Mouse (Mus musculus) liver, embryonic 13.5 days (tissue): ENCODE measurements around the gene Dnttip1. TPM values are rescaled to one million over a fixed set of nuclear protein-coding genes. Genes with fewer than 3 reads are reported as not detected.

Experiments used
- ATAC-seq: fragments of 200-750 bp; cut with Nextera tagmentation; 2 replicates; pipeline ENCODE4 v1.8.0; 2017; ENCODE audit warnings: low read depth, mild to moderate bottlenecking, moderate number of reproducible peaks, moderate library complexity
- DNase-seq: peaks from one replicate; pipeline ENCODE4 v3.0.0; 2022
- H3K27ac ChIP-seq: fragments of 300-500 bp; sonication (generic); 2 replicates; pipeline ENCODE4 v1.5.1; 2015; ENCODE audit warnings: moderate library complexity, mild to moderate bottlenecking, inconsistent platforms
- H3K27me3 ChIP-seq: fragments of 300-500 bp; sonication (generic); 2 replicates; pipeline ENCODE4 v1.6.1; 2015; ENCODE audit warnings: mild to moderate bottlenecking, inconsistent platforms
- H3K36me3 ChIP-seq: fragments of 300-500 bp; sonication (generic); 2 replicates; pipeline ENCODE4 v1.6.1; 2015; ENCODE audit warnings: mild to moderate bottlenecking, inconsistent platforms
- H3K4me1 ChIP-seq: fragments of 300-500 bp; sonication (generic); replicated peaks from 2 replicates; pipeline ENCODE4 v1.6.1; 2015; ENCODE audit warnings: inconsistent platforms
- H3K4me2 ChIP-seq: fragments of 300-500 bp; sonication (generic); 2 replicates; pipeline ENCODE4 v1.6.1; 2015; ENCODE audit warnings: inconsistent platforms, mild to moderate bottlenecking, moderate library complexity
- H3K4me3 ChIP-seq: fragments of 300-500 bp; sonication (generic); replicated peaks from 2 replicates; pipeline ENCODE4 v1.5.1; 2015; ENCODE audit warnings: mild to moderate bottlenecking, inconsistent platforms
- H3K9ac ChIP-seq: fragments of 300-500 bp; sonication (generic); 2 replicates; pipeline ENCODE4 v1.6.1; 2015; ENCODE audit warnings: mild to moderate bottlenecking, inconsistent platforms
- H3K9me3 ChIP-seq: fragments of 300-500 bp; sonication (generic); replicated peaks from 2 replicates; pipeline ENCODE4 v1.6.1; 2016; ENCODE audit warnings: inconsistent platforms
- WGBS: fragments of 180-500 bp; shearing (Covaris S2); methylation state at CpG from one replicate; pipeline ENCODE4 v1.1.7; 2015; ENCODE audit not compliant: insufficient replicate concordance; 5-methylcytosine and 5-hydroxymethylcytosine counted together
- polyA plus RNA-seq: library from polyadenylated mRNA; unstranded; fragments of >200 nt; fragmentation: Nextera tagmentation; extraction: Ambion mirVana; gene quantifications from 2 replicates; pipeline ENCODE4 v1.2.1, GENCODE M21; 2015

Gene Dnttip1
- polyA plus RNA-seq, 1 experiment from 2014 or later: 47.3 TPM

DNA sequence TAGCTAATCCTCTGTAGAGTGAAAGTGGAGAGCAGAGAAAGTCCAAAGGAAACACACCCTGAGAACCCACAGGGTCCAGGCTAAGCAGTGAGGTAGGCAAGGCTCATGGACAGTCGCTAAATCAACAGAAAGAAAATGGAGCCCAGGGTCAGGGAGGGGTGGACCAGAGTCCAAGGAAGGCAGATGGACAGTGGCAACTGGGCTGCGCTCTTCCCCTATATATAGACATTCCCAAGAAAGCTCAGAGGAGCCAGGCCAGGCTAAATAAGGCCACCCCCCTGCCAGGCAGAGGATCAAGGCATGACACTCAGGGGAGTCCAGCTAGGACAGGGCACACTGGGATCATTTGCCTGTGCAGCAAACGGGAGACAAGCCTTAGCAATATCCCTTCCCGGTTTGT lies 36.1 kb downstream of the Dnttip1 start:
- no peak overlapping the region for H3K4me3 ChIP-seq
- H3K9me3 ChIP-seq: no peaks in the 10 kb centered on the region
- peaks cover 35% of the 10 kb centered on the region for H3K4me1 ChIP-seq
- no peak overlapping the region for H3K4me2 ChIP-seq
- ATAC-seq: no peak
- 61% methylated on average over 4 of the region's 4 CpGs for WGBS
- peaks cover 76% of the 10 kb centered on the region for H3K27me3 ChIP-seq
- H3K27ac ChIP-seq: no peak overlapping the region
- H3K9ac ChIP-seq: no peak overlapping the region
- no peaks in the 10 kb centered on the region for H3K36me3 ChIP-seq
- DNase-seq: no peak

DNA sequence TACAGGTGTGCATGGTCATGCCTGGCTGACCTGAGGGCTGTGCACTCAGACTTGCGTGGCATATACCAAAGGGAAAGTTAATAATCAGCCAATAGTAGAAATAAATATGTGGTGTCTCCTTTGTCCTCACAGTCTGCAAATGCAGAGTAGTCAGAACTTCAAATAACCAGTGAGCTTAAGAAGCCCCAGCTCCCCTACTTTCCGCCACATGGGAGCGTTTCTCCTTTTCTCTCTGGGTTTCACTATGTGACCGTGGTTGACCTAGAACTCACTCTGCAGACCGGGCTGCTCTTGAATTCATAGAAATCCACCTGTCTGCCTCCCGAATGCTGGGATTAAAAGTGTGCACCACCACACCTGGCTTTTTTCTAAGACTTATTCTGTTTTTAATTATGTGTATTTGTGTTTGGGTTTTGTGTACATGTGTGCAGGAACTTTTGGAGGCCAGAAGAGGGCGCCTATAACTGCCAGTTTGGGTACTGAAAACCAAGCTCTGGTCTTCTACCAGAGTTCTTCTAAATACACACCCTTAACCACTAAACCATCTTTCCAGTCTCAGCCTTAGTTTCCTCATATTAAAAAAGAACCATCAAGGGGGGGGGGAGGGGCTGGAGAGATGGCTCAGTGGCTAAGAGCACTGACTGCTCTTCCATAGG lies 38.3 kb downstream of the Dnttip1 start:
- Histone ChIP-seq H3K27me3 (peaks cover 58% of the 10 kb centered on the region), H3K9me3 (no peaks in the 10 kb centered on the region), H3K36me3 (peaks cover 5% of the 10 kb centered on the region; the same call in 1 of the 2 replicates), H3K4me2 (no peak overlapping the region), H3K4me1 (peaks cover 55% of the 10 kb centered on the region), H3K27ac (no peak overlapping the region), H3K9ac (no peak overlapping the region), H3K4me3 (no peak overlapping the region)
- 66% methylated on average over 7 of the region's 7 CpGs for WGBS
- no peak for ATAC-seq
- no peak for DNase-seq

GRCm38 (mm10) chr2:164784869-164785420 lies 39.2 kb downstream of the Dnttip1 start:
- WGBS: 6% methylated on average over 7 of the region's 7 CpGs
- Histone ChIP-seq H3K4me1 (peaks cover 57% of the 10 kb centered on the region), H3K4me2 (peak overlapping the region; percentile 99), H3K9me3 (no peaks in the 10 kb centered on the region), H3K36me3 (peaks cover 10% of the 10 kb centered on the region), H3K27me3 (peaks cover 49% of the 10 kb centered on the region), H3K4me3 (peak overlapping the region; percentile 70), H3K9ac (peak overlapping the region; percentile 82), H3K27ac (peak overlapping the region; percentile 76)
- DNase-seq (no peak), ATAC-seq (no peak)

DNA sequence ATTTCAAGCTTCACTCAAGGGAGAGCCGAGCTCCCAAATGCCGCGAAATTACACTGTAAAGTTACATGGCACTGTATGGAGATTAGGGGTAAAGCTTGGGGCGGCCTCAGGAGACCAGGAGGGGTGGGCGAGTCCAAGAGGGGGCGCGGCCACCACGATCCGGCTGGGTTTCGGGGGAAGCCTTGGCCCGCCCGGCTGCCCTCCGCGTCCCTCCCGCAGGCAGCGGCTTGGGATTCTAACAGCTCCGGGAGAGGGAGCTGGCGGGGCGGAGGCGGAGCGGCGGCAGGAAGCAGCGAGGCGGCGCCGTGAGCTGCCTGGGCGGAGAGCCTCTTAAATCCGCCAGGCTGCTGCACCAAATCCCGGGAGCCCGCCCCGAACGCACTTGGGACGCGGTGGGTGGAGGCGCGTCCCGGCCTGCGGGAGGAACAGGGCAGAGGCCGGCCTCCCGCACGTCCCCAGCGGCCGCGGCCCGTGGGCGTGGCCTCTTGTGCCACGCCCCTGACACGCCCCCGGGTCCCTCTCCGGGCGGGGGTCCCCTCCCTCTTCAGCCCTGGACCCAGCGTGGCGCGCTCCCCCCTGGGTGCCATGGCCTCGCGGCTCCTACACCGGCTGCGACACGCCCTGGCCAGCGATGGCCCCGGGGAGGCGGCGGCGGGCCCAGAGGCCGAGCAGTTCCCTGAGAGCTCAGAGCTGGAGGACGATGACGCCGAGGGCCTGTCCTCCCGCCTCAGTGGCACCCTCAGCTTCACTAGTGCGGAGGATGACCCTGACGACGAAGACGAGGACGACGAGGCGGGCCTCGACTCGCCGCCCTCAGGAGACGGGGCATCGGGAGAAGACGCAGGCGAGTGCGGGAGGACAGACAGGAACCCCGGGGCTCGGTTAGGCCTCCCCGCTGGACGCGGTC lies 40.0 kb downstream of the Dnttip1 start, which contains the start of gene Snx21:
Gene Snx21, plus strand, starts transcription at position 343 of the 907 bp plus-strand sequence.
- Histone ChIP-seq H3K27ac (peak within 1 kb of the TSS; percentile 76), H3K36me3 (peaks cover 17% of the 10 kb centered on the region), H3K4me2 (peak within 1 kb of the TSS; percentile 99), H3K4me3 (peak within 1 kb of the TSS; percentile 70), H3K9ac (peak within 1 kb of the TSS; percentile 82), H3K27me3 (peaks cover 43% of the 10 kb centered on the region), H3K9me3 (no peaks in the 10 kb centered on the region), H3K4me1 (peaks cover 65% of the 10 kb centered on the region)
- peak; percentile 75 for DNase-seq
- WGBS: under 1% methylated on average over 88 of the region's 89 CpGs
- peak; percentile 87 for ATAC-seq

DNA sequence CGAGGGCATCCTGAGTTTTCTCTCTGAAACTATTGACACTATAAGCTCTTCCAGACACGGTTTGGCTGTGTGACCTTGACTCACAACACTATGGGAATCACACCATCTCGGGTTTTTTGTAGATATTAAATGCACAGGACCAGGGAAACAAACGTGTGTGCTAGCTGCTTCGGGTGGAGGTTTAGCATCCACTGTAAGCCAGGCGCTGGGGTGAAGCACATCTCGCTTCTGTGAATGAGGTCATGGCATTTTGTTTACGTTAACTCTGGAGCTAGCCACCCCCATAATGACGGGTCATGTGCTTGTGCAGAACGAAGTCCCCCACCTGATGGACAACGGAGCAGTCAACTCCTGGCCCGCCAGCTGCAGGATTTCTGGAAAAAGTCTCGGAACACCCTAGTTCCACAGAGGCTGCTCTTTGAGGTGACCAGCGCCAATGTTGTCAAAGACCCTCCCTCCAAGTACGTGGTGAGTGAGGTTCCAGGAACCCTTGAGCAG lies 40.7 kb downstream of the Dnttip1 start:
- WGBS: 15% methylated on average over 15 of the region's 15 CpGs
- Histone ChIP-seq H3K27ac (peak overlapping the region; percentile 76), H3K4me2 (peak overlapping the region; percentile 99), H3K4me1 (peaks cover 67% of the 10 kb centered on the region), H3K4me3 (peak overlapping the region; percentile 70), H3K9me3 (no peaks in the 10 kb centered on the region), H3K9ac (peak overlapping the region; percentile 82), H3K27me3 (peaks cover 41% of the 10 kb centered on the region), H3K36me3 (peaks cover 23% of the 10 kb centered on the region)
- ATAC-seq (no peak), DNase-seq (no peak)

DNA sequence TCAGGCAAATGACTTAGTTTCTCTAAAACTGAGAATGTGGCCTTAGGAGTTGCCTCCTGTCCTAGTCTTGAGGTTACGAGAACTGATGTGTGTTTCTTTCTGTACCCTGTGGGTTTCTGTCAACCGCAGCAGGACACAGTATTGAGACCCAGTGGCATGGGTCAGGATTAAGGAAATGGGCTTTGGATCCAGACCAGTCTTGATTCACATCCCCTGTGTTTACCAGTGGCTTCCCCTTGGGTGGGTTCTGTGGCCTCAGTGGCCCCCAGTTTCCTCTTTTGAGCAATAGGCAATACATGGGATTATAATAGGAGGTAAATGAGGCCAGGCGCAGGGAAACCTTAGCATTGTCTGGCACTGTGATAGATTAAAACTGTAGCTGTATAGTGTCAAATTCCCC lies 41.2 kb downstream of the Dnttip1 start:
- ATAC-seq (no peak), DNase-seq (no peak)
- WGBS: 73% methylated on average over 3 of the region's 3 CpGs
- Histone ChIP-seq H3K27me3 (peaks cover 35% of the 10 kb centered on the region), H3K27ac (peak overlapping the region; percentile 18; the same call in 1 of the 2 replicates), H3K9me3 (no peaks in the 10 kb centered on the region), H3K4me2 (peak overlapping the region; percentile 99), H3K4me3 (peak overlapping the region; percentile 70), H3K36me3 (peaks cover 29% of the 10 kb centered on the region), H3K4me1 (peaks cover 61% of the 10 kb centered on the region), H3K9ac (no peak overlapping the region)

DNA sequence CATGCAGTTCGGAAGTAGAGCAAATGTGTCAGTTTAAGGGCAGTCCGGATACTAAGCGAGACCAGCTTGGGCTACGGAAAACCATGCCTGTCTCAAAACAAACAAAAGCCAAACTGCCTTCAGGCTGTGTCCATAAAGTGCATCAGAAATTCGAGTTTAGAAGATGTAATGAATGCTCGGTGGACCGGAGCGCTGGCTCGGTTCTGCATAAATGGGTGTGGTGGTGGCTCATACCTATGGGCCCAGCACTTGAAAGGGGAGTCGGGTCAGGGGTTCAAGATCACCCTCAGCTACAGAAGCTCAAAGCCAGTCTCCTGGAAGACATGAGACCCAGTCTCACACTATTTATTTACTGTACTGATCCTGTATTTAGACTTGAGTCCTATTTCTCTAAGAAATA lies 42.0 kb downstream of the Dnttip1 start:
- Histone ChIP-seq H3K27me3 (peaks cover 34% of the 10 kb centered on the region), H3K4me2 (no peak overlapping the region), H3K9me3 (no peaks in the 10 kb centered on the region), H3K27ac (no peak overlapping the region), H3K9ac (no peak overlapping the region), H3K4me3 (no peak overlapping the region), H3K36me3 (peaks cover 37% of the 10 kb centered on the region), H3K4me1 (peaks cover 60% of the 10 kb centered on the region)
- ATAC-seq (no peak), DNase-seq (no peak)
- WGBS: 81% methylated on average over 10 of the region's 10 CpGs

GRCm38 (mm10) chr2:164788411-164788810 lies 42.6 kb downstream of the Dnttip1 start:
- peak overlapping the region; percentile 44 for H3K4me2 ChIP-seq
- ATAC-seq: peak; percentile 61

GRCm38 (mm10) chr2:164790451-164790850 lies 44.7 kb downstream of the Dnttip1 start:
- 77% methylated on average over 4 of the region's 4 CpGs for WGBS
- Histone ChIP-seq H3K27ac (peak overlapping the region; percentile 51), H3K4me3 (no peak overlapping the region), H3K4me1 (peaks cover 59% of the 10 kb centered on the region), H3K36me3 (peaks cover 58% of the 10 kb centered on the region), H3K9me3 (no peaks in the 10 kb centered on the region), H3K4me2 (no peak overlapping the region), H3K9ac (no peak overlapping the region), H3K27me3 (peaks cover 18% of the 10 kb centered on the region)
- ATAC-seq: no peak
- DNase-seq: no peak

More at GRCm38 (mm10) chr2:164788411-164788810, 42.6 kb downstream of the Dnttip1 start:
- Histone ChIP-seq H3K36me3 (peaks cover 42% of the 10 kb centered on the region), H3K9ac (peak overlapping the region; percentile 39; the same call in 1 of the 2 replicates), H3K4me1 (peaks cover 62% of the 10 kb centered on the region), H3K27me3 (peaks cover 34% of the 10 kb centered on the region), H3K27ac (peak overlapping the region; percentile 35; the same call in 1 of the 2 replicates), H3K4me3 (no peak overlapping the region), H3K9me3 (no peaks in the 10 kb centered on the region)
- DNase-seq: peak; percentile 39
- 67% methylated on average over 4 of the region's 4 CpGs for WGBS

- no peaks in the 10 kb centered on the region for H3K9me3 ChIP-seq
- H3K4me2 ChIP-seq: no peak overlapping the region
- WGBS: 91% methylated on average over 18 of the region's 18 CpGs
- DNase-seq: no peak
- no peak overlapping the region for H3K4me3 ChIP-seq
- H3K27me3 ChIP-seq: peaks cover 5% of the 10 kb centered on the region
- peaks cover 72% of the 10 kb centered on the region for H3K36me3 ChIP-seq
- H3K9ac ChIP-seq: no peak overlapping the region
- peaks cover 45% of the 10 kb centered on the region for H3K4me1 ChIP-seq
- ATAC-seq: no peak
- H3K27ac ChIP-seq: no peak overlapping the region
Observed at GRCm38 (mm10) chr2:164791841-164792261, 46.1 kb downstream of the Dnttip1 start.
